Mouse (Mus musculus) hindbrain, embryonic 16.5 days (tissue): ENCODE data around the gene Gm10577. TPM values are rescaled to one million over a fixed set of nuclear protein-coding genes. Genes with fewer than 3 reads are reported as not detected.

Source experiments
- ATAC-seq: fragments of 200-750 bp; cut with Nextera tagmentation; 2 replicates; pipeline ENCODE4 v1.8.0; 2017; ENCODE audit warnings: moderate TSS enrichment, moderate library complexity
- H3K27ac ChIP-seq: fragments of 300-500 bp; sonication (generic); 2 replicates; pipeline ENCODE4 v1.5.1; 2014; ENCODE audit warnings: low read depth, mild to moderate bottlenecking, control low read depth, low read length, moderate library complexity
- H3K27me3 ChIP-seq: fragments of 300-500 bp; sonication (generic); replicated peaks from 2 replicates; pipeline ENCODE4 v1.6.1; 2014; ENCODE audit warnings: low read length; ENCODE audit not compliant: control insufficient read depth, insufficient read depth
- H3K36me3 ChIP-seq: fragments of 300-500 bp; sonication (generic); 2 replicates; pipeline ENCODE4 v1.6.1; 2014; ENCODE audit warnings: mild to moderate bottlenecking, low read length, moderate library complexity, mixed read lengths; ENCODE audit not compliant: control insufficient read depth, insufficient read depth
- H3K4me1 ChIP-seq: fragments of 300-500 bp; sonication (generic); 2 replicates; pipeline ENCODE4 v1.6.1; 2014; ENCODE audit warnings: low read depth, low read length; ENCODE audit not compliant: control insufficient read depth, insufficient read depth
- H3K4me2 ChIP-seq: fragments of 300-500 bp; sonication (generic); 2 replicates; pipeline ENCODE4 v1.6.1; 2014; ENCODE audit warnings: mild to moderate bottlenecking, low read length, control low read depth, moderate library complexity
- H3K4me3 ChIP-seq: fragments of 300-500 bp; sonication (generic); 2 replicates; pipeline ENCODE4 v1.5.1; 2014; ENCODE audit warnings: mild to moderate bottlenecking, low read length, control low read depth, moderate library complexity
- H3K9ac ChIP-seq: fragments of 300-500 bp; sonication (generic); 2 replicates; pipeline ENCODE4 v1.6.1; 2014; ENCODE audit warnings: low read depth, mild to moderate bottlenecking, control low read depth, low read length, moderate library complexity
- H3K9me3 ChIP-seq: fragments of 300-500 bp; sonication (generic); 2 replicates; pipeline ENCODE4 v1.6.1; 2014; ENCODE audit warnings: mild to moderate bottlenecking, low read length, moderate library complexity; ENCODE audit not compliant: control insufficient read depth
- WGBS: fragments of 180-500 bp; shearing (Covaris S2); extraction: QIAGEN DNeasy Blood & Tissue Kit; methylation state at CpG from one replicate; pipeline ENCODE4 v1.1.7; 2014; 5-methylcytosine and 5-hydroxymethylcytosine counted together
- polyA plus RNA-seq: library from polyadenylated mRNA; unstranded; fragments of >200 nt; fragmentation: Nextera tagmentation; extraction: Ambion mirVana; gene quantifications from 2 replicates; pipeline ENCODE4 v1.2.1, GENCODE M21; 2015

The Gm10577 gene
- polyA plus RNA-seq, 1 experiment from 2014 or later: not detected

- Histone ChIP-seq H3K9ac (no peak overlapping the region), H3K36me3 (no peaks in the 10 kb centered on the region), H3K27ac (no peak overlapping the region), H3K27me3 (no peaks in the 10 kb centered on the region), H3K4me2 (no peak overlapping the region), H3K9me3 (no peaks in the 10 kb centered on the region), H3K4me3 (no peak overlapping the region), H3K4me1 (no peaks in the 10 kb centered on the region)
- ATAC-seq: no peak
- 80% methylated on average over 5 of the region's 5 CpGs for WGBS
These were observed 14.6 kb upstream of the Gm10577 start for GRCm38 (mm10) chr4:101035131-101035530.

GRCm38 (mm10) chr4:101033047-101033446 lies 12.6 kb upstream of the Gm10577 start:
- Histone ChIP-seq H3K9me3 (no peaks in the 10 kb centered on the region), H3K9ac (no peak overlapping the region), H3K4me3 (no peak overlapping the region), H3K4me1 (no peaks in the 10 kb centered on the region), H3K36me3 (no peaks in the 10 kb centered on the region), H3K27me3 (no peaks in the 10 kb centered on the region), H3K4me2 (no peak overlapping the region), H3K27ac (no peak overlapping the region)
- no peak for ATAC-seq
- 79% methylated on average over 3 of the region's 3 CpGs for WGBS

- Histone ChIP-seq H3K4me1 (no peaks in the 10 kb centered on the region), H3K4me2 (no peak overlapping the region), H3K9ac (no peak overlapping the region), H3K27me3 (no peaks in the 10 kb centered on the region), H3K27ac (no peak overlapping the region), H3K9me3 (peaks cover 3% of the 10 kb centered on the region; the same call in 1 of the 2 replicates), H3K4me3 (no peak overlapping the region), H3K36me3 (no peaks in the 10 kb centered on the region)
- 93% methylated on average over 9 of the region's 9 CpGs for WGBS
- ATAC-seq: no peak
These were observed 7.4 kb upstream of the Gm10577 start for GRCm38 (mm10) chr4:101027852-101028411.

- 76% methylated on average over 2 of the region's 2 CpGs for WGBS
- Histone ChIP-seq H3K4me2 (no peak overlapping the region), H3K27ac (no peak overlapping the region), H3K27me3 (no peaks in the 10 kb centered on the region), H3K36me3 (no peaks in the 10 kb centered on the region), H3K9me3 (peaks cover 4% of the 10 kb centered on the region; the same call in 1 of the 2 replicates), H3K9ac (no peak overlapping the region), H3K4me1 (no peaks in the 10 kb centered on the region), H3K4me3 (no peak overlapping the region)
- ATAC-seq: 0 out of 2 replicates have a peak, but pooled peaks have one; percentile 11
These were observed 6.5 kb upstream of the Gm10577 start for GRCm38 (mm10) chr4:101026995-101027394.

GRCm38 (mm10) chr4:101026566-101026965 lies 6.1 kb upstream of the Gm10577 start:
- Histone ChIP-seq H3K36me3 (no peaks in the 10 kb centered on the region), H3K9ac (no peak overlapping the region), H3K4me2 (no peak overlapping the region), H3K4me3 (no peak overlapping the region), H3K27me3 (no peaks in the 10 kb centered on the region), H3K9me3 (peaks cover 4% of the 10 kb centered on the region; the same call in 1 of the 2 replicates), H3K27ac (no peak overlapping the region), H3K4me1 (no peaks in the 10 kb centered on the region)
- WGBS: 77% methylated on average over 5 of the region's 5 CpGs
- no peak for ATAC-seq

GRCm38 (mm10) chr4:101017806-101018205 lies 2.7 kb downstream of the Gm10577 start:
- no peaks in the 10 kb centered on the region for H3K36me3 ChIP-seq
- 0 out of 2 replicates have a peak, but pooled peaks cover under 1% of the 10 kb centered on the region for H3K9me3 ChIP-seq
- no peak overlapping the region for H3K4me2 ChIP-seq
- ATAC-seq: no peak
- WGBS: 80% methylated on average over 4 of the region's 4 CpGs
- H3K9ac ChIP-seq: no peak overlapping the region
- H3K27ac ChIP-seq: no peak overlapping the region
- H3K4me3 ChIP-seq: no peak overlapping the region
- no peaks in the 10 kb centered on the region for H3K4me1 ChIP-seq
- no peaks in the 10 kb centered on the region for H3K27me3 ChIP-seq

GRCm38 (mm10) chr4:101009092-101009491 lies 11.4 kb downstream of the Gm10577 start:
- WGBS: 82% methylated on average over 4 of the region's 4 CpGs
- H3K4me1 ChIP-seq: no peaks in the 10 kb centered on the region
- no peaks in the 10 kb centered on the region for H3K36me3 ChIP-seq
- H3K4me3 ChIP-seq: no peak overlapping the region
- H3K4me2 ChIP-seq: no peak overlapping the region
- H3K9me3 ChIP-seq: no peaks in the 10 kb centered on the region
- ATAC-seq: no peak
- no peak overlapping the region for H3K27ac ChIP-seq
- H3K9ac ChIP-seq: no peak overlapping the region
- no peaks in the 10 kb centered on the region for H3K27me3 ChIP-seq

GRCm38 (mm10) chr4:101008362-101008769 lies 12.1 kb downstream of the Gm10577 start:
- H3K27me3 ChIP-seq: no peaks in the 10 kb centered on the region
- H3K4me2 ChIP-seq: no peak overlapping the region
- H3K36me3 ChIP-seq: no peaks in the 10 kb centered on the region
- no peak overlapping the region for H3K27ac ChIP-seq
- WGBS: 53% methylated on average over 5 of the region's 5 CpGs
- H3K9ac ChIP-seq: no peak overlapping the region
- H3K9me3 ChIP-seq: no peaks in the 10 kb centered on the region
- H3K4me1 ChIP-seq: no peaks in the 10 kb centered on the region
- no peak overlapping the region for H3K4me3 ChIP-seq
- ATAC-seq: no peak

- WGBS: 92% methylated on average over 16 of the region's 16 CpGs
- H3K4me3 ChIP-seq: no peak overlapping the region
- H3K9me3 ChIP-seq: no peaks in the 10 kb centered on the region
- no peak for ATAC-seq
- H3K27ac ChIP-seq: no peak overlapping the region
- H3K36me3 ChIP-seq: peaks cover 4% of the 10 kb centered on the region; the same call in 1 of the 2 replicates
- no peak overlapping the region for H3K9ac ChIP-seq
- H3K4me2 ChIP-seq: no peak overlapping the region
- no peaks in the 10 kb centered on the region for H3K27me3 ChIP-seq
- H3K4me1 ChIP-seq: no peaks in the 10 kb centered on the region; the same call in 1 of the 2 replicates
These were observed 17.5 kb downstream of the Gm10577 start for GRCm38 (mm10) chr4:101002961-101003360.
